Mouse (Mus musculus) Patski (cell line): ENCODE results near the gene Ubl3. TPM values are rescaled to one million over a fixed set of nuclear protein-coding genes. Genes with fewer than 3 reads are reported as not detected.

Source experiments
- ATAC-seq: fragments of 100-300 bp; one replicate; pipeline ENCODE4 v1.8.0; 2021
- CTCF ChIA-PET: fragments of 350-600 bp; sonication (Branson Sonifier 250); formaldehyde crosslinking; loops from one replicate; lab custom pipeline; 2022; ENCODE audit warnings: inconsistent platforms; lab: Charles Lee
- POLR2A ChIA-PET: fragments of 350-600 bp; sonication (Branson Sonifier 250); formaldehyde crosslinking; loops from one replicate; lab custom pipeline; 2022; ENCODE audit warnings: antibody characterized with exemption, inconsistent platforms; lab: Charles Lee
- DNase-seq: peaks from one replicate; pipeline ENCODE4 v3.0.0-alpha.2; 2011; ENCODE audit warnings: low read depth, low spot score
- H3K27me3 ChIP-seq: fragments of 371-371 bp; one replicate; pipeline ENCODE4 v1.5.1; 2021
- CTCF ChIP-seq: fragments of 100-300 bp; IDR thresholded peaks from one replicate; pipeline ENCODE4 v1.5.1; 2021
- in situ Hi-C: fragments of 300-500 bp; cut with MboI; formaldehyde crosslinking; loops from 3 replicates; pipeline ENCODE4 v1.11.1; 2018; ENCODE audit warnings: low pct_unique_long_range_greater_than_20kb, mixed read lengths
- polyA plus RNA-seq: library from polyadenylated mRNA; unstranded; gene quantifications from one replicate; pipeline ENCODE4 v1.2.3, GENCODE M21; 2021

The Ubl3 gene
- polyA plus RNA-seq, 1 experiment from 2014 or later = 131 TPM

- TF ChIP-seq CTCF = peak; percentile 6
- in situ Hi-C loops = loop anchor here (5.0 kb wide), 1 partner anchor 206 kb away; no protein-coding TSS in a partner anchor
- no peaks in the 10 kb centered on the region for H3K27me3 ChIP-seq
- no peak for ATAC-seq
- no peak for DNase-seq
- CTCF ChIA-PET = interaction anchor here (1.1 to 2.2 kb wide), 3 partner anchors 94 to 242 kb away, joined by 3 to 5 read pairs (median 4); no protein-coding TSS in a partner anchor
- POLR2A ChIA-PET = interaction anchor here (0.6 to 1.7 kb wide), 5 partner anchors 43 to 242 kb away, joined by 3 to 5 read pairs (median 3); no protein-coding TSS in a partner anchor
Observed at GRCm38 (mm10) chr5:148550821-148551763, 1.5 kb downstream of the Ubl3 start.

- TF ChIP-seq CTCF = no peak
- in situ Hi-C loops = loop anchor here (5.0 kb wide), 1 partner anchor 207 kb away; no protein-coding TSS in a partner anchor
- no peak for DNase-seq
Observed at GRCm38 (mm10) chr5:148550393-148550792, 2.2 kb downstream of the Ubl3 start.

GRCm38 (mm10) chr5:148549307-148549706 lies 3.3 kb downstream of the Ubl3 start:
- TF ChIP-seq CTCF = no peak

More at GRCm38 (mm10) chr5:148550393-148550792, 2.2 kb downstream of the Ubl3 start:
- ChIA-PET CTCF (interaction anchor here (1.1 to 2.2 kb wide), 2 partner anchors 10 to 242 kb away, joined by 3 to 5 read pairs; no protein-coding TSS in a partner anchor), POLR2A (no interaction called here)
- no peaks in the 10 kb centered on the region for H3K27me3 ChIP-seq
- no peak for ATAC-seq

GRCm38 (mm10) chr5:148548568-148548967 lies 4.0 kb downstream of the Ubl3 start:
- ATAC-seq (no peak), DNase-seq (no peak)
- in situ Hi-C loops = loop anchor here (5.0 kb wide), 2 partner anchors 99 to 244 kb away; no protein-coding TSS in a partner anchor
- H3K27me3 ChIP-seq = no peaks in the 10 kb centered on the region
- TF ChIP-seq CTCF = no peak
- CTCF ChIA-PET = interaction anchor here (0.7 to 8.6 kb wide), 9 partner anchors 12 to 243 kb away, joined by 3 to 59 read pairs (median 4); no protein-coding TSS in a partner anchor
- POLR2A ChIA-PET = interaction anchor here (1.1 to 1.5 kb wide), 2 partner anchors 187 to 229 kb away, joined by 3 read pairs; no protein-coding TSS in a partner anchor

More at GRCm38 (mm10) chr5:148549307-148549706, 3.3 kb downstream of the Ubl3 start:
- ATAC-seq (no peak), DNase-seq (no peak)
- POLR2A ChIA-PET = interaction anchor here (0.6 kb wide), 1 partner anchor 134 kb away, joined by 4 read pairs; no protein-coding TSS in a partner anchor
- no peaks in the 10 kb centered on the region for H3K27me3 ChIP-seq
- CTCF ChIA-PET = interaction anchor here (0.8 to 8.6 kb wide), 5 partner anchors 9 to 242 kb away, joined by 3 to 59 read pairs (median 3); no protein-coding TSS in a partner anchor
- in situ Hi-C loops = loop anchor here (5.0 kb wide), 2 partner anchors 98 to 243 kb away; no protein-coding TSS in a partner anchor

- in situ Hi-C loops = loop anchor here (5.0 kb wide), 2 partner anchors 99 to 244 kb away; no protein-coding TSS in a partner anchor
- ChIA-PET POLR2A (interaction anchor here (1.1 to 1.5 kb wide), 2 partner anchors 188 to 229 kb away, joined by 3 read pairs; no protein-coding TSS in a partner anchor), CTCF (interaction anchor here (0.7 to 8.6 kb wide), 11 partner anchors 12 to 243 kb away, joined by 3 to 59 read pairs (median 4); no protein-coding TSS in a partner anchor)
Observed at GRCm38 (mm10) chr5:148547870-148548456, 4.6 kb downstream of the Ubl3 start.

GRCm38 (mm10) chr5:148546970-148547369 lies 5.6 kb downstream of the Ubl3 start:
- no peak for ATAC-seq
- POLR2A ChIA-PET = interaction anchor here (1.0 to 1.3 kb wide), 2 partner anchors 90 to 186 kb away, joined by 3 to 4 read pairs; no protein-coding TSS in a partner anchor
- no peak for DNase-seq
- no peaks in the 10 kb centered on the region for H3K27me3 ChIP-seq
- CTCF ChIA-PET = interaction anchor here (0.7 to 8.6 kb wide), 6 partner anchors 11 to 244 kb away, joined by 3 to 59 read pairs (median 6); no protein-coding TSS in a partner anchor
- no peak for TF ChIP-seq CTCF
- in situ Hi-C loops = loop anchor here (5.0 kb wide), 2 partner anchors 100 to 245 kb away; no protein-coding TSS in a partner anchor

More at GRCm38 (mm10) chr5:148547870-148548456, 4.6 kb downstream of the Ubl3 start:
- peak; percentile 55 for TF ChIP-seq CTCF
- no peak for DNase-seq
- H3K27me3 ChIP-seq = no peaks in the 10 kb centered on the region
- no peak for ATAC-seq

- ChIA-PET CTCF (interaction anchor here (8.6 kb wide), 1 partner anchor 247 kb away, joined by 59 read pairs; no protein-coding TSS in a partner anchor), POLR2A (no interaction called here)
- DNase-seq (no peak), ATAC-seq (no peak)
- in situ Hi-C loops = loop anchor here (5.0 kb wide), 2 partner anchors 103 to 248 kb away; no protein-coding TSS in a partner anchor
- H3K27me3 ChIP-seq = no peaks in the 10 kb centered on the region
- no peak for TF ChIP-seq CTCF
Observed at GRCm38 (mm10) chr5:148544733-148545132, 7.9 kb downstream of the Ubl3 start.

GRCm38 (mm10) chr5:148542196-148542595 lies 10.4 kb downstream of the Ubl3 start:
- DNase-seq (no peak), ATAC-seq (no peak)
- ChIA-PET CTCF (interaction anchor here (8.6 kb wide), 1 partner anchor 249 kb away, joined by 59 read pairs; no protein-coding TSS in a partner anchor), POLR2A (interaction anchor here (0.6 kb wide), 1 partner anchor 11 kb away, joined by 3 read pairs; the partner anchor contains the start of gene Ubl3)
- in situ Hi-C loops = no loop called here
- no peak for TF ChIP-seq CTCF
- no peaks in the 10 kb centered on the region for H3K27me3 ChIP-seq
